Mouse (Mus musculus): Measurements from ENCODE around the gene Gnmt.
"Not testable (repeated sequence)": the region's sequence is repeated elsewhere in the genome, so short reads cannot be mapped to it uniquely, and the experiment has no call there.

The Gnmt gene

GRCm38 (mm10) chr17:46728904-46729318, at the start of gene Gnmt:
Gnmt (minus strand) TSS chr17:46729168.
- no peak for DNase-seq (ENCODE audit: low spot score)

- DNase-seq (ENCODE audit: low spot score), result no peak
These were observed 47.1 kb upstream of the Gnmt start for GRCm38 (mm10) chr17:46776087-46776486.

DNA sequence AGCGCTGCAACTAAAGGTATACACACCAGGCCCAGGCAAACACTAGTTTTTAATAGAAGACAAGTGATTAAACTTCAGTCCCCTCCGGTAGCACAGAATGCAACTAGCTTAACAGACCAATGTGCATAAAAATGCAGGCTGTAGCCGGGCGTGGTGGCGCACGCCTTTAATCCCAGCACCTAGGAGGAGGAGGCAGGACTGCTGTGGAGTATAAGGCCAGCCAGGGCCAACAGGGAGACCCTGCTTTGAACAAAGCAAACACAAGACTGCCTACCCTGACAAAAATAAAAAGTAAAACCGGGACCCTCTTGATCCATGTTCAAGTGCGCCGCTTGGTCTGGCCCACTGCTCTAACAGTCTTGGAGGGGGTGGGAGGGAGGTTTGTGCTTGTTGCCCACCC, 46.1 kb upstream of the Gnmt start:
- no peak for DNase-seq (ENCODE audit: low spot score)

DNA sequence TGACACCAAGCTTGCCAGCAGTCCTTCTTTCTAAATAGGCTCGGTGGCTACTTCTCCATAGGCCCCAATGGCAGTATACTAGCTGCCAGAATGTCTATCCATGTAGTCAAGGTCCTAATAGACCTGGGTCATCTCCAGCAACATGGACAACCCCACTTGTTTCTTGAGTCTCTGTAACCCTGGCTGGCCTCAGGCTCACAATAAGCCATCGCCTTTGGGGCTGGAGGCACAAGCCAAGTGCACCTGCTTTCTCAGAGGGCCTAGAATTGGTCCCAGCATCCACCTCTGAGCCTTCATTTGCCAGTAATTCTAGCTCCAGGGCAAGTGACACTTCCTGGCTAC, 45.1 kb upstream of the Gnmt start:
- DNase-seq (ENCODE audit: low spot score), result no peak

GRCm38 (mm10) chr17:46773278-46774130, 44.5 kb upstream of the Gnmt start:
- no peak for DNase-seq (ENCODE audit: low spot score)

GRCm38 (mm10) chr17:46772404-46773277, 43.7 kb upstream of the Gnmt start, which contains the start of gene 2310039H08Rik:
2310039H08Rik (plus strand) TSS chr17:46772635.
- peak; percentile 73 for DNase-seq (ENCODE audit: low spot score)

DNA sequence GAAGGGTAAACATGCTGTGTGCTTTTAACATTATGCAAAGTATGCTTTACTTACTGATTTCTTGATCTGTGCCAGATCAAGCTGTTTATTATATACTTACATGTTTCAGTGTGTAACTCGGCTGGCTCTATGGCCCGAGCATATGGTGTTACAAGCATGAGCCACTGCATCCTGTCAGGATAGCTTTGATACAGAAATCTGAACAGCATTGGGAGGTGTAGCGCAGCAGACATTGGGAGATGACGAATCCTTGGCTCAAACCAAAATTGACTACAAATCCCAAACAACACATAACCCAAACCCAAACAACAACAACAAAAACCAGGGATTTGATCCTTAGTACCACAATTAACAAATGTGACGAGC, 43.1 kb upstream of the Gnmt start:
- DNase-seq (ENCODE audit: low spot score), result no peak

- DNase-seq (ENCODE audit: low spot score), result no peak
These were observed 42.6 kb upstream of the Gnmt start for GRCm38 (mm10) chr17:46771616-46772015.

DNA sequence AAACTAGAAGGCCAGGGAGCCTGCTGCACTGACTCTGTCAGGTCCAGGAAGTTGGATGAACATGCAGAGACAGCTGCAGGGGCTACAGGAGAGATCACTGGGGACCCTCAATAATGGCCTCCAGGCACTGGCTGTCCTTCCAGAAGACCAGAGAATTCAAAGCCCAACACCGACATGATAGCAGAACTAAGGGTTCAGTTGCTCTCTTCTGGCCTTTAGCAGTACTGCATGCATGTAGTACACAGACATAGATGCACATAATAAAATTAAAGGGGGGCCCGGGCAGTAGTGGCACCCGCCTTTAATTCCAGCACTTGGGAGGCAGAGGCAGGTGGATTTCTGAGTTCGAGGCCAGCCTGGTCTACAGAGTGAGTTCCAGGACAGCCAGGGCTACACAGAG, 42.1 kb upstream of the Gnmt start:
- DNase-seq (ENCODE audit: low spot score), result no peak

GRCm38 (mm10) chr17:46770546-46770945, 41.6 kb upstream of the Gnmt start:
- DNase-seq (ENCODE audit: low spot score), result no peak

GRCm38 (mm10) chr17:46767868-46768267, 38.9 kb upstream of the Gnmt start:
- no peak for DNase-seq (ENCODE audit: low spot score)

DNA sequence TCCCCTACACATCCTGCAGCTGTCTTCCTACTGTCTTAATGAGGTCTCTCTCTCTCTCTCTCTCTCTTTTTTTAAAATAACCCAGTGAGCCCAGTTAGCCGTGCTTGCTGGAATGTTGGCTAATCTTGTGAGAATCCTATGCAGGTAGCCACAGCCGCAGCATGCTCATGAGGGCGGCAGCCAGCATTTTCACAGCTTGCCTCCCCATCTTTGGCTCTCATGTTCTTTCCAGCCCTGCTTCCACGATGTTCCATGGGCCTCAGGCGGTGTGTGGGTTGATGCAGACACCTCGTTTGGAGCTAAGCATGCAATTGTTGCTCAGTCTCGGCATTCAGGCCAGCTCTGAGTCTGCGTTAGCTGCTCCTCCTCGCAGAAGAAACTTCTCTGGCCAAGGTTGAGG, 35.9 kb upstream of the Gnmt start:
- DNase-seq (ENCODE audit: low spot score), result not testable (repeated sequence)

DNA sequence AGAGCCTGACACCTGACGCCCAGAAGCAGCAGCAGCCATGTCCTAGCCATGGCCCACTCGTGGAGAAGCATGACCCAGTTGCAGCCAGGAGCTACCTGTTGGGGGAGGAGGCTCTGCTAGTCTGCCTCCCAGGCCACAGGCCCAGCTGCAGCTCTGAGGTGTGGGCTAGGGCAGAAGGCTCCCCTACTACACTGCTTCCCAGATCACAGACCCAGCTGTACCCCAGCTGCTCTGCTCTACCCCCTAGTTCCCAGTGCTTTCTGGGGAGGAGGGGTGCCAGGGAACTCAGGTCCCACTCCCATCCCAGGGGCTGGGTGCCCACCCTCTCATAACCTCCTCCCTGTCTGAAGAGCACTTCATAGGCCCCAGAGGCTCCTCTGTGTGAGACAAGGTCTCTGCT, 34.6 kb upstream of the Gnmt start, which contains the start of gene Ptcra:
Gene Ptcra (minus strand): TSS at position 169 of the 400 bp plus-strand sequence.
- DNase-seq (ENCODE audit: low spot score), result no peak

GRCm38 (mm10) chr17:46758753-46759152, 29.8 kb upstream of the Gnmt start:
- DNase-seq (ENCODE audit: low spot score), result no peak

DNA sequence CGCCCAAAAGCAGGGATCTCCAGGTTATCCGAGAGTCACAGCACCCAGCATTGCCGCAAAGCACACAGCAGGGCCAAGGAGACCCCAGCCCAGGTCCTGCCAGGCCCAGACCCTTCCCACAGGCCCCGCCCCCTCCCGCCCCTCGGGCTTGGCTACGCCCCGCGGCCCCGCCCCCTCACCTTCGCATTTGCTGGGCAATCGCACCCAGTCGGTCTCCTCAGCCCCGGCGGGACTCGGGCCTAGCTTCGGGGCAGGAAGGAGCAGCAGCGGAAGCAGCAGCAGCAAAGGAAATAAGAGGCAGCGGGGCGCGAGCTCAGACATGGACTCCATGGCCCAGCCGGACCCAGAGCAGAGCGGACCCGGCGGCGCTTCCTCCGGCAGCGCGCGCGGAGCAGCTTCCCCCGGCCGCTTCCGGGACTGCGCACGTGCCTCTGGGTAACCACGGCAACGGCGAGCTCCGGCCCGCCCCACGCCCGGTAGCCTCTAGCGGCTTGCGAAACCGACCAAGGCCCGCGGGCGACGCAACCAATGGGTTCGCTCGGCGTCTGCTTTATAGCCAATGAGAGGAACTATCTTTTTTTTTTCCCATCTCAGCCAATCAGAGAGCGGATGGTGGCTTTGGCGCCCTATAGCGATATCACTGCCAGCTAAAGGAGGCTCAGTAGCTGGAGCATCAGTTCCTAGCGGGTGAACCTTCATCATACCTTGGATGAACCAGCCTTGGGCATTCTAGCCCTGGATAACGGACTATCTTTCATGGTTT, 23.0 kb upstream of the Gnmt start, which contains the start of gene Cnpy3:
Gene Cnpy3 (minus strand): TSS at position 421 of the 763 bp plus-strand sequence.
- DNase-seq (ENCODE audit: low spot score), result peak; percentile 80

DNA sequence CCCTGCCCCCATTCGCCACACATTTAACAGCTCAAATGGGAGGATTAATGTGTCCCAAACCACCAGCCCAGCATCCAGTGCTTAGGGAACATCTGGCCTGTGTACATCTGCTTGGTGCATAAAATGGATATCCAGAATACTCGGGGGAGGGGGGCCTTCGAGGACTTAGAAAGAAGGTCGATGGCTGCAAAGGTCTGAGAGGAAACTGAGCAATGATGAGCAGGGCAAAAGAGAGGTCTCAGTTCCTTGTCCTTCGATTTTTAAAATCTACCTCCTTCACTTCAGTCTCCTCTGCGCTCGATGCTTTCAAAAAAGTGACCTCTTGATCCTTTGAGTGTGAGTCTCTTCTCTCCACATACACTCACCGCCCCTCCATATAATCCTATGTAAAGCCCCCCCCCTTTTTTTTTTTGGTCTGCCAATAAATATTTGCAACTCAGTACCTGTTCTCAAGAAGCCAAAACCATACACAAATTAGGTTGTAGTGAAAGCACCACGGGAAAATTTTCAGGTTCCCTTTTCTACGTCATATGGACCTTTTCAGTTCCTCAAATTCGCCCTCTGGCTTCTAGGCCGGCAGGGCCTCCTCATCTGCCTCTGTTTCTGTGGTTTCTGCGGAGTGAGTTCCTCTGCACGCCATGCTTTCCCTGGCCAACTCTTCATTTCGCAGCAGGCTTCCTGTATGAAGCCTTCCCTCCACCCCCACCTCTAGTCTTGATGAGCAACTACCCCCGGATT, 22.3 kb upstream of the Gnmt start:
- DNase-seq (ENCODE audit: low spot score), result no peak

GRCm38 (mm10) chr17:46750580-46750979, 21.6 kb upstream of the Gnmt start:
- DNase-seq (ENCODE audit: low spot score), result no peak

DNA sequence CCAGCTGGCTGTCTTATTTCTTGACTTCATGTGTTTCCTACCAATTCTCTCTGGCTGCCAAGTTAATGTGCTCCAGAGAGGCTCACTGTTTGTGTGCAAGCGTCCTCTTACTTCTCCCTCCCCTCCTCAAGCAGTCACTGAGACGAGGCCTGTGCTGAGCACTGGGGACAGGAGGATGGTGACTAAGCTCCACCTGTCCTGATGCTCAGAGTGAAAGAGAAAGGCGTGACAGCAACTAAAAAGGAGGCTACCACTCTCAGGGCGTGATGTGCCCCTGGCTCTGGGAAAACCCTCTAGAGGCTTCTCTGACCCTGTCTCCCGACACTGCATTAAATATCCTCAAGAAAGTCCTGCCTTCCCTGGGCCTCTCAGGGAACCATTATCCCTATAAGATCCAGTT, 20.3 kb upstream of the Gnmt start:
- DNase-seq (ENCODE audit: low spot score), result no peak

GRCm38 (mm10) chr17:46747806-46748205, 18.8 kb upstream of the Gnmt start:
- DNase-seq (ENCODE audit: low spot score), result no peak

DNA sequence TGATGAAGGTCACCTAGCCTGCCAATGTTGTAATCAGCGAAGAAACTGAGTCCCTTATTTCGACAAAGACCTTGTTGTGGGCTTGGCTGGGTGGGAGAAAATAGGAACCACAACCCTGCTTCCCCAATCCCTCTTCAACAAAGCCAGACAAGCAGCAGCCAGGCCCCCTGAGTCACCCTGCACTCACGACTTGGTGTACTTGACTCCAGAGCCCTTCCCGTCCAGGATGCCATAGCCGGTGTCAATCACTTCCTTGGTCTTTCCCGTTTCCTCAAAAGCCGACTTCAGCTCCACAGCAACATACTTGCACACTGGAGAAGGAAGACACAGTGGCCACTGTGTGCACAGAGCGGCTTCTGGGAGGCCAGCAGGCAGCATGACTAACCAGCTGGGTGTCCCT, 18.3 kb upstream of the Gnmt start:
- DNase-seq (ENCODE audit: low spot score), result no peak

DNA sequence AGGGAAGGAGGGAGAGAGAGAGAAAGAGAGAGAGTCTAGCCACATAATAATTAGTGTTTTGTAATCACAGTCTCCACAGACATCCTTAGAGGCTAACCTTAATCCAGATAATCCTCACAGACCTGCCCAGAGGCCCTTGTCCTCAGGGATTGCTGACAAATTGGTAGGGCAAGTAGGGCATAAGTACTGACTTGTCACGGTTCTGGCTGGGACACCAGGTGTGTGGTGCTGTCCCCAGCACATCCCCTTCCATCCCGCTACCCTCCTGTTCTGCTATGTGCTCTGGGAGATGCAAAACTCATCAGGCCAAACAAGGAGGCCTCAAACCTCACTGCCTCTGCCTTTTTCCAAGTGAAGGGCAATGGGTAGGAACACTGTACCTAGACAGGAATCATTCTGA, 16.5 kb upstream of the Gnmt start:
- no peak for DNase-seq (ENCODE audit: low spot score)

DNA sequence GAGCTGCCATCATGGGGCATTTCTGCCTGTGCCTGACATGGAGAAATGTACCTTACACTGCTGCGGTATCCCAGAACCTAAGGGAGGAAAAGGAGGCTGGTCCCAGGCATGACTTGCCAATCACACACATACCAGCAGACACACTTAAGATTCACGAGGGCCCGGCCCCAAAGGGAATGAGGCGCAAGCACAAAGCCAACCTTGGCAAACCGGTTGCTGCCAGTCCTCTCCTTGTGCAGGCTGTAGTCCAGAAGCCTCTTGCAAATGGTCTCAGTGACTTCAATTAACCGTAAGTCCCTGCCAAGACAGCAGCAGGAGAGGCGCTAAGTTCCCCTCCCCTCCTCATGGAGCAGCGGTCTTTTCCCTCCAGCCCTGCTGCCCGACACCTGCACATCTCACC, 14.0 kb upstream of the Gnmt start:
- DNase-seq (ENCODE audit: low spot score), result no peak
